Comparison of ENCODE assay signal across 8 mouse cellular contexts in the genomic region with DNA sequence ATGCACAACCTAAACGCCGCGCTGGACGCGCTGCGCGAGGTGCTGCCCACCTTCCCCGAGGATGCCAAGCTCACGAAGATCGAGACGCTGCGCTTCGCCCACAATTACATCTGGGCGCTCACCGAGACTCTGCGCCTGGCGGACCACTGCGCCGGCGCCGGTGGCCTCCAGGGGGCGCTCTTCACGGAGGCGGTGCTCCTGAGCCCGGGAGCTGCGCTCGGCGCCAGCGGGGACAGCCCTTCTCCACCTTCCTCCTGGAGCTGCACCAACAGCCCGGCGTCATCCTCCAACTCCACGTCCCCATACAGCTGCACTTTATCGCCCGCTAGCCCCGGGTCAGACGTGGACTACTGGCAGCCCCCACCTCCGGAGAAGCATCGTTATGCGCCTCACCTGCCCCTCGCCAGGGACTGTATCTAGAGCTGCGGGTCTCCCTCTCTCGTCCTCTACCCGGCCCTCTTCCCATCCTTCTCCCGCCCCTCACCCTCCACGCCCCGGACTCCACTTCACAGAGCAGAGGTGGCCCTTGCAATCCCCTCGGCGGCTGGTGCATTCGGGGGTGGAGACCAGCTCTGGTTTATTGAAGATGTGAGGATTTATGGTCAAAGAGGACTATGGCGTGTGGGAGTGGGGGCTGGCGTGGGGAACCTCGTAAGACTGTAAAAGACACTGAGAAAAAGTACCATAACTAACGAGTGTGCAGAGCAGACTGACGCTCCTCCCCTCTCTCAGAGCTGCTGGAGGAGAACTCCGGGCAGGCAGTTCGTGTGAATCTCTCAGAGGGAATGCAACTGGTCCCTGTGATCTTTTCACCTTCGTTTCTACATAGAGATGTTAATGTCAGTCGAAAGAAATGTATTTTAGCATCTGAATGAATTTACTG. TPM values are rescaled to one million over a fixed set of nuclear protein-coding genes. Genes with fewer than 3 reads are reported as not detected.
DNase-seq lines count a peak whose midpoint lies in the region; ATAC-seq and TF ChIP-seq lines count a peak whose summit lies in the region.

No protein-coding gene starts in this region.

- no peak overlapping the region for H3K9ac ChIP-seq in intestine, postnatal 0 days (ENCODE audit: low read depth, low read length)
- H3K9ac ChIP-seq in limb, embryonic 12.5 days (replicated peaks): 0 out of 2 replicates have a peak overlapping the region, but pooled peaks have one; percentile 18
- peak overlapping the region; percentile 74 for H3K9ac ChIP-seq in midbrain, embryonic 13.5 days (replicated peaks)

- peaks cover 8% of the 10 kb centered on the region; the same call in 1 of the 2 replicates for H3K4me1 ChIP-seq in intestine, postnatal 0 days (replicated peaks; ENCODE audit: control insufficient read depth, insufficient read depth, low read length)
- peaks cover 26% of the 10 kb centered on the region for H3K4me1 ChIP-seq in limb, embryonic 12.5 days (replicated peaks)
- peaks cover 49% of the 10 kb centered on the region for H3K4me1 ChIP-seq in midbrain, embryonic 13.5 days (replicated peaks)

- ATAC-seq in intestine, postnatal 0 days: peak; percentile 86
- ATAC-seq in limb, embryonic 12.5 days (ENCODE audit: insufficient number of reproducible peaks, insufficient read depth, low FRiP score, low TSS enrichment, low read depth): peak; percentile 76
- peak; percentile 75 for ATAC-seq in midbrain, embryonic 13.5 days

- peak; percentile 60 to 77 for DNase-seq in heart, adult 18-20 months
- DNase-seq in heart, adult 8-10 months (ENCODE audit: low spot score): no peak
- peak; percentile 77 for DNase-seq in embryo, embryonic 10 days (ENCODE audit: low spot score)
- peak; percentile 31 for DNase-seq in gastrocnemius, postnatal 25 days
- DNase-seq in spleen, adult 18-20 months: peak; percentile 38 to 77

- peak overlapping the region; percentile 46 for H3K4me3 ChIP-seq in intestine, postnatal 0 days (ENCODE audit: low read depth, low read length)
- peak overlapping the region; percentile 39 for H3K4me3 ChIP-seq in limb, embryonic 12.5 days (replicated peaks)
- H3K4me3 ChIP-seq in midbrain, embryonic 13.5 days (replicated peaks): peak overlapping the region; percentile 53

- peaks cover 93% of the 10 kb centered on the region for H3K27me3 ChIP-seq in intestine, postnatal 0 days (replicated peaks; ENCODE audit: control insufficient read depth, insufficient read depth, low read length)
- H3K27me3 ChIP-seq in limb, embryonic 12.5 days: peaks cover 95% of the 10 kb centered on the region
- H3K27me3 ChIP-seq in midbrain, embryonic 13.5 days: peaks cover 79% of the 10 kb centered on the region

- TF ChIP-seq CTCF in intestine, postnatal 0 days (IDR thresholded peaks at IDR 0.05; ENCODE audit: low read depth): peak; percentile 96

- no peaks in the 10 kb centered on the region for H3K36me3 ChIP-seq in intestine, postnatal 0 days (ENCODE audit: control insufficient read depth, insufficient read depth)
- no peaks in the 10 kb centered on the region for H3K36me3 ChIP-seq in limb, embryonic 12.5 days
- no peaks in the 10 kb centered on the region for H3K36me3 ChIP-seq in midbrain, embryonic 13.5 days

- no peaks in the 10 kb centered on the region for H3K9me3 ChIP-seq in intestine, postnatal 0 days (ENCODE audit: control insufficient read depth)
- no peaks in the 10 kb centered on the region for H3K9me3 ChIP-seq in limb, embryonic 12.5 days
- H3K9me3 ChIP-seq in midbrain, embryonic 13.5 days: no peaks in the 10 kb centered on the region

- peak overlapping the region; percentile 78 for H3K4me2 ChIP-seq in intestine, postnatal 0 days (replicated peaks; ENCODE audit: low read depth)
- peak overlapping the region; percentile 63 for H3K4me2 ChIP-seq in limb, embryonic 12.5 days
- peak overlapping the region; percentile 66 for H3K4me2 ChIP-seq in midbrain, embryonic 13.5 days (replicated peaks)

- H3K27ac ChIP-seq in intestine, postnatal 0 days (ENCODE audit: low read depth, low read length): no peak overlapping the region
- H3K27ac ChIP-seq in limb, embryonic 12.5 days: no peak overlapping the region
- H3K27ac ChIP-seq in midbrain, embryonic 13.5 days: peak overlapping the region; percentile 90

- 1% methylated on average over 56 of the region's 58 CpGs for WGBS in intestine, postnatal 0 days
- WGBS in limb, embryonic 12.5 days: under 1% methylated on average over 58 of the region's 58 CpGs
- under 1% methylated on average over 58 of the region's 58 CpGs for WGBS in midbrain, embryonic 13.5 days

RNA-seq across cellular contexts. Expression of a gene that starts 1.4 kb away (rescaled TPM):
- total RNA-seq in heart, adult 18-20 months (2021): not detected
- total RNA-seq in heart, adult 8-10 months (2022): not detected
- total RNA-seq in gastrocnemius, postnatal 25 days (2021): not detected
- polyA plus RNA-seq in intestine, postnatal 0 days (2015; fragmentation: Nextera tagmentation; extraction: Ambion mirVana): not detected in 2 replicates
- not detected in 2 replicates for polyA plus RNA-seq in limb, embryonic 12.5 days (2016; fragmentation: Nextera tagmentation; extraction: Ambion mirVana)
- 58.3 and 67.5 TPM in 2 replicates for polyA plus RNA-seq in midbrain, embryonic 13.5 days (2015; fragmentation: Nextera tagmentation; extraction: Ambion mirVana)
